Mouse (Mus musculus) T-helper 2 cell (primary cell): Measurements from ENCODE around the gene Mrrf.

ENCODE experiments used
- in situ Hi-C: fragments of 300-600 bp; cut with MboI, MseI; formaldehyde crosslinking; loops from one replicate; pipeline ENCODE4 v1.15.1; 2025; ENCODE audit warnings: high pct_unique_total_duplicates

The Mrrf gene

GRCm38 (mm10) chr2:36200813-36201212, 64.6 kb downstream of the Mrrf start:
- in situ Hi-C loops: no loop called here

GRCm38 (mm10) chr2:36201756-36202610, 65.8 kb downstream of the Mrrf start:
- in situ Hi-C loops: no loop called here

- in situ Hi-C loops: no loop called here
Measured at GRCm38 (mm10) chr2:36202611-36202880, 66.4 kb downstream of the Mrrf start.

- in situ Hi-C loops: no loop called here
Measured at GRCm38 (mm10) chr2:36203011-36203825, 67.0 kb downstream of the Mrrf start.

- in situ Hi-C loops: no loop called here
Measured at GRCm38 (mm10) chr2:36204595-36204994, 68.4 kb downstream of the Mrrf start.

- in situ Hi-C loops: loop anchor here (5.0 kb wide), 1 partner anchor 200 kb away; no protein-coding TSS in a partner anchor
Measured at GRCm38 (mm10) chr2:36207071-36207470, 70.9 kb downstream of the Mrrf start.

GRCm38 (mm10) chr2:36210796-36211195, 74.6 kb downstream of the Mrrf start:
- in situ Hi-C loops: no loop called here

GRCm38 (mm10) chr2:36211785-36212184, 75.6 kb downstream of the Mrrf start:
- in situ Hi-C loops: no loop called here

GRCm38 (mm10) chr2:36213108-36213507, 76.9 kb downstream of the Mrrf start:
- in situ Hi-C loops: no loop called here

- in situ Hi-C loops: no loop called here
Measured at GRCm38 (mm10) chr2:36214023-36214422, 77.8 kb downstream of the Mrrf start.

GRCm38 (mm10) chr2:36214425-36214824, 78.2 kb downstream of the Mrrf start:
- in situ Hi-C loops: no loop called here

- in situ Hi-C loops: no loop called here
Measured at GRCm38 (mm10) chr2:36215203-36215739, 79.1 kb downstream of the Mrrf start.

- in situ Hi-C loops: no loop called here
Measured at GRCm38 (mm10) chr2:36216546-36216945, 80.4 kb downstream of the Mrrf start.

GRCm38 (mm10) chr2:36216953-36217573, 80.9 kb downstream of the Mrrf start:
- in situ Hi-C loops: no loop called here

- in situ Hi-C loops: no loop called here
Measured at GRCm38 (mm10) chr2:36217692-36218233, 81.6 kb downstream of the Mrrf start.

- in situ Hi-C loops: loop anchor here (10.0 kb wide), 1 partner anchor 1115 kb away; no protein-coding TSS in a partner anchor
Measured at GRCm38 (mm10) chr2:36220106-36220505, 83.9 kb downstream of the Mrrf start.

- in situ Hi-C loops: loop anchor here (10.0 kb wide), 1 partner anchor 1114 kb away; no protein-coding TSS in a partner anchor
Measured at GRCm38 (mm10) chr2:36220891-36221290, 84.7 kb downstream of the Mrrf start.

GRCm38 (mm10) chr2:36222168-36222848, 86.1 kb downstream of the Mrrf start:
- in situ Hi-C loops: loop anchor here (10.0 kb wide), 1 partner anchor 1112 kb away; no protein-coding TSS in a partner anchor

- in situ Hi-C loops: loop anchor here (10.0 kb wide), 1 partner anchor 1111 kb away; no protein-coding TSS in a partner anchor
Measured at GRCm38 (mm10) chr2:36223436-36223835, 87.2 kb downstream of the Mrrf start.

GRCm38 (mm10) chr2:36224153-36224552, 88.0 kb downstream of the Mrrf start:
- in situ Hi-C loops: loop anchor here (10.0 kb wide), 1 partner anchor 1111 kb away; no protein-coding TSS in a partner anchor

GRCm38 (mm10) chr2:36224599-36224998, 88.4 kb downstream of the Mrrf start:
- in situ Hi-C loops: loop anchor here (10.0 kb wide), 1 partner anchor 1110 kb away; no protein-coding TSS in a partner anchor
